Mouse (Mus musculus) heart, postnatal 0 days (tissue): Measurements from ENCODE around the gene Rps2. TPM values are rescaled to one million over a fixed set of nuclear protein-coding genes. Genes with fewer than 3 reads are reported as not detected.

Source experiments
- ATAC-seq: fragments of 200-750 bp; cut with Nextera tagmentation; 2 replicates; pipeline ENCODE4 v1.8.0; 2017; ENCODE audit warnings: low read depth, moderate number of reproducible peaks, moderate library complexity; ENCODE audit not compliant: insufficient read depth
- DNase-seq: peaks from one replicate; pipeline ENCODE4 v3.0.0-alpha.2; 2016; ENCODE audit warnings: low spot score
- H3K27ac ChIP-seq: fragments of 300-500 bp; sonication (generic); 2 replicates; pipeline ENCODE4 v1.5.1; 2014; ENCODE audit warnings: low read depth, mild to moderate bottlenecking
- H3K27me3 ChIP-seq: fragments of 300-500 bp; sonication (generic); 2 replicates; pipeline ENCODE4 v1.6.1; 2014; ENCODE audit warnings: low read length, mixed read lengths; ENCODE audit not compliant: control insufficient read depth, insufficient read depth
- H3K36me3 ChIP-seq: fragments of 300-500 bp; sonication (generic); replicated peaks from 2 replicates; pipeline ENCODE4 v1.6.1; 2014; ENCODE audit warnings: low read length, mixed read lengths; ENCODE audit not compliant: control insufficient read depth, insufficient read depth
- H3K4me1 ChIP-seq: fragments of 300-500 bp; sonication (generic); 2 replicates; pipeline ENCODE4 v1.6.1; 2014; ENCODE audit warnings: antibody characterized with exemption; ENCODE audit not compliant: control insufficient read depth, insufficient read depth
- H3K4me2 ChIP-seq: fragments of 300-500 bp; sonication (generic); 2 replicates; pipeline ENCODE4 v1.6.1; 2014; ENCODE audit warnings: low read depth, mild to moderate bottlenecking, low read length, moderate library complexity
- H3K4me3 ChIP-seq: fragments of 300-500 bp; sonication (generic); 2 replicates; pipeline ENCODE4 v1.5.1; 2014; ENCODE audit warnings: low read depth, low read length
- H3K9ac ChIP-seq: fragments of 300-500 bp; sonication (generic); replicated peaks from 2 replicates; pipeline ENCODE4 v1.6.1; 2014; ENCODE audit warnings: low read depth, low read length, mixed read lengths
- H3K9me3 ChIP-seq: fragments of 300-500 bp; sonication (generic); replicated peaks from 2 replicates; pipeline ENCODE4 v1.6.1; 2016; ENCODE audit warnings: low read length; ENCODE audit not compliant: control insufficient read depth
- CTCF ChIP-seq: IDR thresholded peaks from 2 replicates; pipeline ENCODE4 v1.5.1; 2016; ENCODE audit warnings: antibody characterized with exemption, control low read depth, low read depth
- EP300 ChIP-seq: IDR thresholded peaks from 2 replicates; pipeline ENCODE4 v1.6.1; 2016; ENCODE audit warnings: antibody characterized with exemption, low read depth
- WGBS: fragments of 180-500 bp; shearing (Covaris S2); extraction: QIAGEN DNeasy Blood & Tissue Kit; methylation state at CpG from one replicate; pipeline ENCODE4 v1.1.7; 2014; 5-methylcytosine and 5-hydroxymethylcytosine counted together
- polyA plus RNA-seq: library from polyadenylated mRNA; unstranded; fragments of >200 nt; fragmentation: Nextera tagmentation; extraction: Ambion mirVana; gene quantifications from 2 replicates; pipeline ENCODE4 v1.2.1, GENCODE M21; 2015
- total RNA-seq: library from RNA; depleted of rRNA; stranded (reverse); fragments of >200 nt; gene quantifications from 2 replicates; pipeline ENCODE4 v1.2.3, GENCODE M21; 2014; ENCODE audit warnings: low replicate concordance

Rps2 gene
- total and polyA plus RNA-seq, 2 experiments from 2014 or later = 722 to 2,967 TPM

DNA sequence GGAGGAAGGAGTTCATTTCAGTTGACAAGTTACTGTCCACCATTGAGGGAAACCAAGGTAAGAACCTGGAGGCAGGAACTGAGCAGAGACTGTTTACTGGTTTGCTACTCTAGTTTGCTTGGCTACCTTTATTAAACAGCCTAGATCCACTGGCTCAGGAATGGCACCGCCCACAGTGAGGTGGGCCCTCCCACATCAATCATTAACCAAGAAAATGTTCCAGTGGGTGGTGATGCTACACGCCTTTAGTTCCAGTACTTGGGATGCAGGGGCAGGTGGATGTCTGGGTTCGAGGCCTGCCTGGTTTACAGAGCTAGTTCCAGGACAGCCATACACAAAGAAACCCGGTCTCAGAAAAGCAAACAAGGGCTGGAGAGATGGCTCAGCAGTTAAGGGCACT lies 20.3 kb downstream of the Rps2 start:
- H3K4me1 ChIP-seq = peaks cover 20% of the 10 kb centered on the region
- no peak overlapping the region for H3K9ac ChIP-seq
- H3K9me3 ChIP-seq = no peaks in the 10 kb centered on the region
- no peak overlapping the region for H3K4me2 ChIP-seq
- H3K27me3 ChIP-seq = no peaks in the 10 kb centered on the region
- WGBS = 82% methylated on average over 4 of the region's 4 CpGs
- no peak overlapping the region for H3K4me3 ChIP-seq
- no peak overlapping the region for H3K27ac ChIP-seq
- TF ChIP-seq CTCF (no peak), EP300 (no peak)
- ATAC-seq (no peak), DNase-seq (no peak)
- peaks cover 30% of the 10 kb centered on the region for H3K36me3 ChIP-seq

- Histone ChIP-seq H3K4me1 (peaks cover 19% of the 10 kb centered on the region), H3K36me3 (peaks cover 30% of the 10 kb centered on the region), H3K9ac (no peak overlapping the region), H3K4me3 (no peak overlapping the region), H3K4me2 (no peak overlapping the region), H3K27ac (no peak overlapping the region), H3K27me3 (no peaks in the 10 kb centered on the region), H3K9me3 (no peaks in the 10 kb centered on the region)
- 83% methylated on average over 8 of the region's 8 CpGs for WGBS
- ATAC-seq = no peak
- TF ChIP-seq CTCF (no peak), EP300 (no peak)
- no peak for DNase-seq
These were observed 22.0 kb downstream of the Rps2 start for GRCm38 (mm10) chr17:24739926-24740325.

DNA sequence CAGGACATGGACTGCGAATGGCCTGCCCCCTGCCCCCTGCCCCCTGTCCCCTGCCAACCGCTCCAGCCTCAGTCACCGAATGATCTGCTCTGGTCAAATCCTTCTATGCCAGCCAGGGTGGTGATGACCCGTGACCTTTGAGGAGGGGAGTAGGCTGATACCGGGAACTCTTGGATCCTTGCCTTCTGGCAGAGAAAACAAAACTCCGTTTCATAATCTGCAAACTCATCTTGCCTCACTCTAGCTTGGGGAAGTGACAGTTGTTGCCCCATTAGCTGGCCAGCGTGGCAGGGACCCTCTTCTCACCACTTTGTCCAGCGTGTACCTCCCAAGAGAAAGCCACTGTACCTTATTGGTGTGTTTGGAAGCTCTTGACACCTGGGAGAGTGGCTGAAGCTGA lies 24.4 kb downstream of the Rps2 start:
- H3K4me3 ChIP-seq = no peak overlapping the region

DNA sequence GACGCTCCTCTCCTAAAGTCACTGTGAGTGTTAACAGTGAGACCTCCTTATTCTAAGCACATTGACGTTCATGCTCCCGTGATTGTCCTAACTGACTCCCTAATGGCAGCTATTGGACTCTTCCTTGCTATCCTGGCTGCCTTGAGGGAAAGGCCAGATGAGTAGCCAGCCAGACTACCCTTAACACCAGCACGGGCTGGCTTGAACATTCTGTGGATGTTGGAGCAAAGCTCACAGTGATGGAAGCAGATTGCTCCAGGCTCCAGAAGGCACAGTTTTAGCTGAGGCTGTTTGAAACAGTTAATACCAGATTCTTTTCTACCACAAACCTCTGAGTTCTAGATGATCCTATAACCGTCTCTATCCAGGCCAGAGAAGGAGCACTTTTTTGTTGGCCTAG lies 26.0 kb downstream of the Rps2 start:
- no peak overlapping the region for H3K9ac ChIP-seq
- TF ChIP-seq CTCF = no peak
- TF ChIP-seq EP300 = no peak
- H3K36me3 ChIP-seq = peaks cover 30% of the 10 kb centered on the region
- H3K27ac ChIP-seq = no peak overlapping the region
- ATAC-seq (no peak), DNase-seq (no peak)
- H3K4me3 ChIP-seq = no peak overlapping the region
- 58% methylated on average over 5 of the region's 5 CpGs for WGBS
- no peaks in the 10 kb centered on the region for H3K27me3 ChIP-seq
- H3K4me1 ChIP-seq = no peaks in the 10 kb centered on the region
- H3K9me3 ChIP-seq = no peaks in the 10 kb centered on the region
- no peak overlapping the region for H3K4me2 ChIP-seq

More for the DNA sequence above, 24.4 kb downstream of the Rps2 start:
- H3K27ac ChIP-seq = no peak overlapping the region
- TF ChIP-seq CTCF = no peak
- no peak for TF ChIP-seq EP300
- H3K4me2 ChIP-seq = no peak overlapping the region
- DNase-seq = no peak
- H3K9me3 ChIP-seq = no peaks in the 10 kb centered on the region
- no peak for ATAC-seq
- H3K4me1 ChIP-seq = peaks cover 5% of the 10 kb centered on the region; the same call in 1 of the 2 replicates
- peaks cover 30% of the 10 kb centered on the region for H3K36me3 ChIP-seq
- WGBS = 76% methylated on average over 8 of the region's 8 CpGs
- H3K27me3 ChIP-seq = no peaks in the 10 kb centered on the region
- no peak overlapping the region for H3K9ac ChIP-seq

- H3K36me3 ChIP-seq = peaks cover 29% of the 10 kb centered on the region
- no peak overlapping the region for H3K4me2 ChIP-seq
- no peaks in the 10 kb centered on the region for H3K9me3 ChIP-seq
- H3K4me3 ChIP-seq = no peak overlapping the region
- H3K27ac ChIP-seq = no peak overlapping the region
- no peak overlapping the region for H3K9ac ChIP-seq
- WGBS = 59% methylated on average over 3 of the region's 3 CpGs
- no peak for DNase-seq
- H3K4me1 ChIP-seq = no peaks in the 10 kb centered on the region
- 0 out of 2 replicates have a peak, but pooled peaks cover 4% of the 10 kb centered on the region for H3K27me3 ChIP-seq
- no peak for ATAC-seq
- TF ChIP-seq CTCF (no peak), EP300 (no peak)
These were observed 26.5 kb downstream of the Rps2 start for GRCm38 (mm10) chr17:24744381-24744780.
